Comparison of ENCODE assay signal across 25 mouse cellular contexts in genomic region chr1:24316961-24317589, GRCm38 (mm10).
"Had no signal": no experiment of that assay in that cellular context is flagged by ENCODE, and none has a peak within 500 bp of the region (broad histone marks: within the 10 kb centered on the region; RNA-seq: fewer than 3 reads in every experiment).

No protein-coding gene starts in this region.

- ATAC-seq: hindbrain, postnatal 0 days; intestine, embryonic 16.5 days had no signal

- H3K9me3 ChIP-seq: heart, embryonic 13.5 days; heart, embryonic 15.5 days; hindbrain, embryonic 13.5 days; kidney, embryonic 15.5 days; limb, embryonic 13.5 days; limb, embryonic 15.5 days had no signal

- DNase-seq: gastrocnemius, adult 2 months; gastrocnemius, postnatal 10 days; gastrocnemius, postnatal 25 days; heart, adult 18-20 months; heart, postnatal 14 days; heart, postnatal 36 days; kidney, adult 11 months; kidney, adult 2 months; kidney, adult 9 months; kidney, postnatal 14 days; kidney, postnatal 36 days; layer of hippocampus, adult 9-11 months; layer of hippocampus, postnatal 36 days; left cerebral cortex, postnatal 4 days had no signal

- H3K4me1 ChIP-seq: heart, embryonic 13.5 days; heart, embryonic 15.5 days; kidney, embryonic 15.5 days; limb, embryonic 13.5 days; limb, embryonic 15.5 days had no signal

- H3K36me3 ChIP-seq: heart, embryonic 13.5 days; heart, embryonic 15.5 days; hindbrain, embryonic 13.5 days; kidney, embryonic 15.5 days; limb, embryonic 13.5 days; limb, embryonic 15.5 days had no signal

- H3K4me2 ChIP-seq: heart, embryonic 11.5 days; heart, embryonic 13.5 days; heart, embryonic 15.5 days; hindbrain, embryonic 13.5 days; kidney, embryonic 15.5 days; limb, embryonic 13.5 days; limb, embryonic 15.5 days; liver, embryonic 11.5 days had no signal

- H3K27me3 ChIP-seq: heart, embryonic 13.5 days; heart, embryonic 15.5 days; hindbrain, embryonic 13.5 days; kidney, embryonic 15.5 days; limb, embryonic 13.5 days; limb, embryonic 15.5 days had no signal

- H3K4me3 ChIP-seq: gastrocnemius, adult 2 months; heart, embryonic 13.5 days; heart, embryonic 15.5 days; hindbrain, embryonic 13.5 days; kidney, embryonic 15.5 days; limb, embryonic 13.5 days; limb, embryonic 15.5 days had no signal

- H3K9ac ChIP-seq: heart, embryonic 13.5 days; heart, embryonic 15.5 days; hindbrain, embryonic 13.5 days; kidney, embryonic 15.5 days; limb, embryonic 13.5 days; limb, embryonic 15.5 days had no signal

- H3K27ac ChIP-seq: gastrocnemius, adult 2 months; heart, embryonic 13.5 days; heart, embryonic 15.5 days; hindbrain, postnatal 0 days; kidney, embryonic 15.5 days; kidney, postnatal 0 days; limb, embryonic 13.5 days; limb, embryonic 15.5 days had no signal
